Mouse (Mus musculus): Measurements from ENCODE around the gene Tnfsf12. TPM values are rescaled to one million over a fixed set of nuclear protein-coding genes. Genes with fewer than 3 reads are reported as not detected.
A peak's percentile ranks its signal among the peaks of the same experiment; 100 is the strongest.

Gene Tnfsf12
- polyA plus RNA-seq, 1 experiment from 2014 or later: 5.6 TPM

GRCm38 (mm10) chr11:69662967-69663671 is 32.5 kb downstream of the Tnfsf12 start:
- H3K9ac ChIP-seq (ENCODE audit: low read depth, low read length): peak overlapping the region; percentile 69
- peaks cover 33% of the 10 kb centered on the region for H3K36me3 ChIP-seq (ENCODE audit: control insufficient read depth, insufficient read depth, low read length)

GRCm38 (mm10) chr11:69662213-69662966 is 33.3 kb downstream of the Tnfsf12 start, which contains the start of gene Mpdu1:
Gene Mpdu1 (minus strand): TSS chr11:69662642.
- Histone ChIP-seq H3K4me2 (ENCODE audit: low read length) (peak within 1 kb of the TSS; percentile 68), H3K27ac (ENCODE audit: low read depth, low read length) (peak within 1 kb of the TSS; percentile 91), H3K4me1 (ENCODE audit: control insufficient read depth, insufficient read depth, low read depth, low read length) (peaks cover 11% of the 10 kb centered on the region), H3K9ac (ENCODE audit: low read depth, low read length) (peak within 1 kb of the TSS; percentile 69), H3K27me3 (replicated peaks; ENCODE audit: control insufficient read depth, insufficient read depth, low read length) (no peaks in the 10 kb centered on the region), H3K9me3 (ENCODE audit: control insufficient read depth, low read length) (no peaks in the 10 kb centered on the region), H3K4me3 (ENCODE audit: low read length) (peak within 1 kb of the TSS; percentile 67), H3K36me3 (ENCODE audit: control insufficient read depth, insufficient read depth, low read length) (peaks cover 31% of the 10 kb centered on the region)
- ATAC-seq: peak; percentile 97
- WGBS: under 1% methylated on average over 48 of the region's 48 CpGs

More at GRCm38 (mm10) chr11:69662967-69663671, 32.5 kb downstream of the Tnfsf12 start:
- Histone ChIP-seq H3K9me3 (ENCODE audit: control insufficient read depth, low read length) (no peaks in the 10 kb centered on the region), H3K27ac (ENCODE audit: low read depth, low read length) (peak overlapping the region; percentile 91), H3K4me1 (ENCODE audit: control insufficient read depth, insufficient read depth, low read depth, low read length) (peaks cover 11% of the 10 kb centered on the region), H3K27me3 (replicated peaks; ENCODE audit: control insufficient read depth, insufficient read depth, low read length) (no peaks in the 10 kb centered on the region), H3K4me2 (ENCODE audit: low read length) (peak overlapping the region; percentile 68), H3K4me3 (ENCODE audit: low read length) (peak overlapping the region; percentile 67)
- 65% methylated on average over 13 of the region's 13 CpGs for WGBS
- peak; percentile 8 for ATAC-seq

GRCm38 (mm10) chr11:69661221-69661881 is 34.3 kb downstream of the Tnfsf12 start:
- Histone ChIP-seq H3K36me3 (ENCODE audit: control insufficient read depth, insufficient read depth, low read length) (peaks cover 32% of the 10 kb centered on the region), H3K27me3 (replicated peaks; ENCODE audit: control insufficient read depth, insufficient read depth, low read length) (no peaks in the 10 kb centered on the region), H3K9ac (ENCODE audit: low read depth, low read length) (peak overlapping the region; percentile 69), H3K4me1 (ENCODE audit: control insufficient read depth, insufficient read depth, low read depth, low read length) (peaks cover 11% of the 10 kb centered on the region), H3K27ac (ENCODE audit: low read depth, low read length) (peak overlapping the region; percentile 91), H3K4me2 (ENCODE audit: low read length) (peak overlapping the region; percentile 68), H3K4me3 (ENCODE audit: low read length) (peak overlapping the region; percentile 67), H3K9me3 (ENCODE audit: control insufficient read depth, low read length) (no peaks in the 10 kb centered on the region)
- 65% methylated on average over 3 of the region's 3 CpGs for WGBS
- ATAC-seq: no peak

- 88% methylated on average over 15 of the region's 15 CpGs for WGBS
- H3K4me2 ChIP-seq (ENCODE audit: low read length): no peak overlapping the region
- H3K27ac ChIP-seq (ENCODE audit: low read depth, low read length): no peak overlapping the region
- H3K4me1 ChIP-seq (ENCODE audit: control insufficient read depth, insufficient read depth, low read depth, low read length): peaks cover 10% of the 10 kb centered on the region
- H3K4me3 ChIP-seq (ENCODE audit: low read length): no peak overlapping the region
- peaks cover 25% of the 10 kb centered on the region for H3K36me3 ChIP-seq (ENCODE audit: control insufficient read depth, insufficient read depth, low read length)
- no peaks in the 10 kb centered on the region for H3K9me3 ChIP-seq (ENCODE audit: control insufficient read depth, low read length)
- no peak overlapping the region for H3K9ac ChIP-seq (ENCODE audit: low read depth, low read length)
- no peak for ATAC-seq
- no peaks in the 10 kb centered on the region for H3K27me3 ChIP-seq (replicated peaks; ENCODE audit: control insufficient read depth, insufficient read depth, low read length)
These were observed 38.2 kb downstream of the Tnfsf12 start for GRCm38 (mm10) chr11:69657462-69657881.

- H3K36me3 ChIP-seq (ENCODE audit: control insufficient read depth, insufficient read depth, low read length): peaks cover 31% of the 10 kb centered on the region
- H3K27ac ChIP-seq (ENCODE audit: low read depth, low read length): no peak overlapping the region
- H3K27me3 ChIP-seq (replicated peaks; ENCODE audit: control insufficient read depth, insufficient read depth, low read length): no peaks in the 10 kb centered on the region
- no peaks in the 10 kb centered on the region for H3K9me3 ChIP-seq (ENCODE audit: control insufficient read depth, low read length)
- peaks cover 10% of the 10 kb centered on the region for H3K4me1 ChIP-seq (ENCODE audit: control insufficient read depth, insufficient read depth, low read depth, low read length)
- H3K9ac ChIP-seq (ENCODE audit: low read depth, low read length): 0 out of 2 replicates have a peak overlapping the region, but pooled peaks have one; percentile 6
- no peak for ATAC-seq
- no peak overlapping the region for H3K4me2 ChIP-seq (ENCODE audit: low read length)
- H3K4me3 ChIP-seq (ENCODE audit: low read length): no peak overlapping the region
- 82% methylated on average over 10 of the region's 10 CpGs for WGBS
These were observed 38.8 kb downstream of the Tnfsf12 start for GRCm38 (mm10) chr11:69656617-69657461.

- no peak overlapping the region for H3K4me2 ChIP-seq (ENCODE audit: low read length)
- peaks cover 4% of the 10 kb centered on the region for H3K4me1 ChIP-seq (ENCODE audit: control insufficient read depth, insufficient read depth, low read depth, low read length)
- H3K27me3 ChIP-seq (replicated peaks; ENCODE audit: control insufficient read depth, insufficient read depth, low read length): no peaks in the 10 kb centered on the region
- H3K9ac ChIP-seq (ENCODE audit: low read depth, low read length): no peak overlapping the region
- WGBS: 79% methylated on average over 5 of the region's 5 CpGs
- no peak overlapping the region for H3K27ac ChIP-seq (ENCODE audit: low read depth, low read length)
- ATAC-seq: no peak
- no peaks in the 10 kb centered on the region for H3K9me3 ChIP-seq (ENCODE audit: control insufficient read depth, low read length)
- peaks cover 38% of the 10 kb centered on the region for H3K36me3 ChIP-seq (ENCODE audit: control insufficient read depth, insufficient read depth, low read length)
- H3K4me3 ChIP-seq (ENCODE audit: low read length): no peak overlapping the region
These were observed 39.6 kb downstream of the Tnfsf12 start for GRCm38 (mm10) chr11:69656065-69656455.

GRCm38 (mm10) chr11:69655264-69656064 is 40.2 kb downstream of the Tnfsf12 start, which contains the start of gene Sox15:
Gene Sox15 (plus strand): TSS chr11:69655314.
- H3K27ac ChIP-seq (ENCODE audit: low read depth, low read length): peak within 1 kb of the TSS; percentile 37
- H3K27me3 ChIP-seq (replicated peaks; ENCODE audit: control insufficient read depth, insufficient read depth, low read length): no peaks in the 10 kb centered on the region

GRCm38 (mm10) chr11:69654760-69655159 is 40.9 kb downstream of the Tnfsf12 start:
- no peak overlapping the region for H3K9ac ChIP-seq (ENCODE audit: low read depth, low read length)
- H3K36me3 ChIP-seq (ENCODE audit: control insufficient read depth, insufficient read depth, low read length): peaks cover 47% of the 10 kb centered on the region
- ATAC-seq: no peak
- no peaks in the 10 kb centered on the region for H3K9me3 ChIP-seq (ENCODE audit: control insufficient read depth, low read length)
- H3K27me3 ChIP-seq (replicated peaks; ENCODE audit: control insufficient read depth, insufficient read depth, low read length): no peaks in the 10 kb centered on the region
- no peak overlapping the region for H3K27ac ChIP-seq (ENCODE audit: low read depth, low read length)
- 51% methylated on average over 9 of the region's 9 CpGs for WGBS
- peaks cover 4% of the 10 kb centered on the region for H3K4me1 ChIP-seq (ENCODE audit: control insufficient read depth, insufficient read depth, low read depth, low read length)
- no peak overlapping the region for H3K4me2 ChIP-seq (ENCODE audit: low read length)
- H3K4me3 ChIP-seq (ENCODE audit: low read length): no peak overlapping the region

More at GRCm38 (mm10) chr11:69655264-69656064, 40.2 kb downstream of the Tnfsf12 start, which contains the start of gene Sox15:
- Histone ChIP-seq H3K9me3 (ENCODE audit: control insufficient read depth, low read length) (no peaks in the 10 kb centered on the region), H3K36me3 (ENCODE audit: control insufficient read depth, insufficient read depth, low read length) (peaks cover 44% of the 10 kb centered on the region), H3K4me3 (ENCODE audit: low read length) (no peak within 1 kb of the TSS; the same call in 1 of the 2 replicates), H3K4me1 (ENCODE audit: control insufficient read depth, insufficient read depth, low read depth, low read length) (peaks cover 4% of the 10 kb centered on the region), H3K4me2 (ENCODE audit: low read length) (peak within 1 kb of the TSS; percentile 27; the same call in 1 of the 2 replicates), H3K9ac (ENCODE audit: low read depth, low read length) (peak within 1 kb of the TSS; percentile 48; the same call in 1 of the 2 replicates)
- peak; percentile 66; the same call in 1 of the 2 replicates for ATAC-seq
- 24% methylated on average over 34 of the region's 34 CpGs for WGBS

Data from hindbrain, embryonic 16.5 days (tissue).